11 mouse cellular contexts compared by ENCODE assay signal in the genomic region with DNA sequence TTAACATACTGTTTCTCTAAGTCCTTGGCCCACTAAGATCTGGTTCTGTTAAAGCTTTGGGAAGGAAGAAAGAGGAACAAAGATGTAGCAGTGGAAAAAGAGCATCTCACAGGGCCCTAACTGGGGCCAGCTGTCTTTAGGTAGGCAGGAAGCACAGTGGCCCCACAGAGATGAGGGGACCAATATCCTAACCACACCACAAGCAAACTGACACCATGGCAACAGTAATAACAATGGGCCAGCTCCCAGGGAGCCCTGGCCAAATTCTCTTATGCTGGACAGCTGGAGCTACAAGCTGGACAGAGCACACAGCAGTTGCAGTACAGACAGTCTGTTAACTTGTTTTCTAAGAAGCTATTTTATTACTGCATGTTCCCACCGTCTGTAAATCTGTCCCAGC. TPM values are rescaled to one million over a fixed set of nuclear protein-coding genes. Genes with fewer than 3 reads are reported as not detected.
DNase-seq lines count a peak whose midpoint lies in the region; ATAC-seq lines count a peak whose summit lies in the region.
"Had no signal": no experiment of that assay in that cellular context is flagged by ENCODE, and none has a peak within 500 bp of the region (broad histone marks: within the 10 kb centered on the region; RNA-seq: fewer than 3 reads in every experiment).

No protein-coding gene starts in this region.

- WGBS in heart, embryonic 11.5 days (ENCODE audit: insufficient replicate concordance), result 79% methylated on average over 1 of the region's 1 CpGs

- no peak overlapping the region for H3K9ac ChIP-seq in heart, embryonic 11.5 days (ENCODE audit: low read depth, low read length)
- H3K9ac ChIP-seq: heart, embryonic 15.5 days; intestine, embryonic 15.5 days had no signal

- 0 out of 2 replicates have a peak, but pooled peaks cover 4% of the 10 kb centered on the region for H3K4me1 ChIP-seq in heart, embryonic 11.5 days (ENCODE audit: control insufficient read depth, insufficient read depth, low read length)

- peak; percentile 59 to 75 for DNase-seq in heart, adult 18-20 months
- DNase-seq in 416B (ENCODE audit: low read depth), result peak; percentile 66
- DNase-seq in embryo, embryonic 11 days, result peak; percentile 10
- peak; percentile 48 for DNase-seq in heart, postnatal 25 days (ENCODE audit: low spot score)
- no peak for DNase-seq in left cerebral cortex, adult 9 months (ENCODE audit: low spot score in 2 of 2)
- DNase-seq: liver had no signal

- intact Hi-C loops in heart, postnatal 25 days (cut with DNase I), result no loop called here

- no peak overlapping the region for H3K4me2 ChIP-seq in heart, embryonic 11.5 days
- H3K4me2 ChIP-seq: heart, embryonic 15.5 days; intestine, embryonic 15.5 days had no signal

- no peaks in the 10 kb centered on the region for H3K9me3 ChIP-seq in heart, embryonic 11.5 days (replicated peaks; ENCODE audit: control insufficient read depth, low read length)
- H3K9me3 ChIP-seq: heart, embryonic 15.5 days; intestine, embryonic 15.5 days had no signal

- H3K4me3 ChIP-seq in heart, embryonic 11.5 days (ENCODE audit: low read depth, low read length), result no peak overlapping the region
- H3K4me3 ChIP-seq: heart, embryonic 15.5 days; intestine, embryonic 15.5 days had no signal

- no peak for ATAC-seq in heart, embryonic 11.5 days (replicated peaks; ENCODE audit: insufficient number of reproducible peaks, low FRiP score, low TSS enrichment)
- no peak for ATAC-seq in erythroblast, adult 5-6 weeks (replicated peaks; ENCODE audit: low FRiP score, poor library complexity, severe bottlenecking)
- ATAC-seq in activated CD4-positive, CD25-positive, alpha-beta regulatory T cell, adult 4 months, result no peak
- ATAC-seq: intestine, embryonic 15.5 days had no signal

- H3K36me3 ChIP-seq in heart, embryonic 11.5 days (ENCODE audit: control insufficient read depth, insufficient read depth, low read length), result peaks cover 36% of the 10 kb centered on the region

- no peak overlapping the region for H3K27ac ChIP-seq in heart, embryonic 11.5 days (ENCODE audit: low read depth, low read length)
- H3K27ac ChIP-seq: heart, embryonic 15.5 days; intestine, embryonic 15.5 days had no signal

- no peaks in the 10 kb centered on the region for H3K27me3 ChIP-seq in heart, embryonic 11.5 days (ENCODE audit: control insufficient read depth, insufficient read depth, low read length)
- H3K27me3 ChIP-seq: heart, embryonic 15.5 days; intestine, embryonic 15.5 days had no signal

RNA-seq across cellular contexts. Expression of gene Smcr8, which starts 10.3 kb away (rescaled TPM):
- 10 to 100 TPM; 15.2 to 16.8 TPM for total RNA-seq in heart, adult 18-20 months (2021)
- polyA plus RNA-seq in heart, embryonic 11.5 days (2014; fragmentation: Nextera tagmentation; extraction: Ambion mirVana), result 6.0 and 6.1 TPM in 2 replicates
- total RNA-seq in heart, postnatal 25 days (2021), result 10 to 100 TPM; 13.4 to 16.3 TPM
- total RNA-seq in erythroblast, adult 5-6 weeks (2015; ENCODE audit: low replicate concordance), result 10.0 and 11.3 TPM in 2 replicates
- total RNA-seq in erythroblast, adult 5-6 weeks (2017; ENCODE audit: low replicate concordance), result 3.5 and 5.6 TPM in 2 replicates
- polyA plus RNA-seq in activated CD4-positive, CD25-positive, alpha-beta regulatory T cell, adult 4 months (2017; shearing (Covaris generic)), result 1 to 10 TPM; 4.5 to 6.2 TPM

RNA-seq across cellular contexts. Expression of gene Top3a, which starts 10.4 kb away (rescaled TPM):
- total RNA-seq in heart, adult 18-20 months (2021), result 1 to 10 TPM; 3.8 to 4.4 TPM
- polyA plus RNA-seq in heart, embryonic 11.5 days (2014; fragmentation: Nextera tagmentation; extraction: Ambion mirVana), result 10.5 and 13.1 TPM in 2 replicates
- 1 to 10 TPM; 4.1 to 4.2 TPM for total RNA-seq in heart, postnatal 25 days (2021)
- total RNA-seq in erythroblast, adult 5-6 weeks (2015; ENCODE audit: low replicate concordance), result 5.6 and 7.1 TPM in 2 replicates
- total RNA-seq in erythroblast, adult 5-6 weeks (2017; ENCODE audit: low replicate concordance), result 4.5 and 11.9 TPM in 2 replicates
- polyA plus RNA-seq in activated CD4-positive, CD25-positive, alpha-beta regulatory T cell, adult 4 months (2017; shearing (Covaris generic)), result 10 to 100 TPM in 1 of 2 experiments, 1 to 10 TPM in 1; 9.8 to 10.6 TPM

RNA-seq across cellular contexts. Expression of gene Shmt1, which starts 23.9 kb away (rescaled TPM):
- 10 to 100 TPM; 11.9 to 13.5 TPM for total RNA-seq in heart, adult 18-20 months (2021)
- polyA plus RNA-seq in heart, embryonic 11.5 days (2014; fragmentation: Nextera tagmentation; extraction: Ambion mirVana), result 36.4 and 44.4 TPM in 2 replicates
- 10 to 100 TPM in 1 of 2 experiments, 1 to 10 TPM in 1; 5.1 to 12.6 TPM for total RNA-seq in heart, postnatal 25 days (2021)
- total RNA-seq in erythroblast, adult 5-6 weeks (2015; ENCODE audit: low replicate concordance), result 1.5 and 5.4 TPM in 2 replicates
- total RNA-seq in erythroblast, adult 5-6 weeks (2017; ENCODE audit: low replicate concordance), result 5.3 and 10.9 TPM in 2 replicates
- 10 to 100 TPM; 13.1 to 19.7 TPM for polyA plus RNA-seq in activated CD4-positive, CD25-positive, alpha-beta regulatory T cell, adult 4 months (2017; shearing (Covaris generic))

RNA-seq across cellular contexts. Expression of gene Dhrs7b, which starts 42.8 kb away (rescaled TPM):
- total RNA-seq in heart, adult 18-20 months (2021), result 10 to 100 TPM; 24.3 TPM
- polyA plus RNA-seq in heart, embryonic 11.5 days (2014; fragmentation: Nextera tagmentation; extraction: Ambion mirVana), result 31.8 and 33.9 TPM in 2 replicates
- total RNA-seq in heart, postnatal 25 days (2021), result 10 to 100 TPM; 20.1 to 20.8 TPM
- total RNA-seq in erythroblast, adult 5-6 weeks (2015; ENCODE audit: low replicate concordance), result 2.3 TPM in 1 of 2 replicates, not detected in the other
- 1.4 and 4.7 TPM in 2 replicates for total RNA-seq in erythroblast, adult 5-6 weeks (2017; ENCODE audit: low replicate concordance)
- 10 to 100 TPM; 18.7 to 19.1 TPM for polyA plus RNA-seq in activated CD4-positive, CD25-positive, alpha-beta regulatory T cell, adult 4 months (2017; shearing (Covaris generic))

RNA-seq across cellular contexts. Expression of gene Mief2, which starts 59.4 kb away (rescaled TPM):
- total RNA-seq in heart, adult 18-20 months (2021), result 10 to 100 TPM; 30.5 to 34.2 TPM
- 14.4 and 18.4 TPM in 2 replicates for polyA plus RNA-seq in heart, embryonic 11.5 days (2014; fragmentation: Nextera tagmentation; extraction: Ambion mirVana)
- 10 to 100 TPM; 31.6 to 32.9 TPM for total RNA-seq in heart, postnatal 25 days (2021)
- total RNA-seq in erythroblast, adult 5-6 weeks (2015; ENCODE audit: low replicate concordance), result 0.84 TPM in 1 of 2 replicates, not detected in the other
- 0.42 and 1.3 TPM in 2 replicates for total RNA-seq in erythroblast, adult 5-6 weeks (2017; ENCODE audit: low replicate concordance)
- 10 to 100 TPM in 1 of 2 experiments, 1 to 10 TPM in 1; 9.9 to 12.0 TPM for polyA plus RNA-seq in activated CD4-positive, CD25-positive, alpha-beta regulatory T cell, adult 4 months (2017; shearing (Covaris generic))

Comparison
In these comparisons a context has a peak if more than half of its experiments do, and no peak if none do; other contexts are left out.
1. DNase-seq: peak in heart, adult 18-20 months (2 of 2), 416B (single experiment), embryo, embryonic 11 days (single experiment) and heart, postnatal 25 days (single experiment); none in left cerebral cortex, adult 9 months (0 of 2).